Mouse (Mus musculus): ENCODE data around the gene Slc9b2.
A peak's percentile ranks its signal among the peaks of the same experiment; 100 is the strongest.

Slc9b2 gene

DNA sequence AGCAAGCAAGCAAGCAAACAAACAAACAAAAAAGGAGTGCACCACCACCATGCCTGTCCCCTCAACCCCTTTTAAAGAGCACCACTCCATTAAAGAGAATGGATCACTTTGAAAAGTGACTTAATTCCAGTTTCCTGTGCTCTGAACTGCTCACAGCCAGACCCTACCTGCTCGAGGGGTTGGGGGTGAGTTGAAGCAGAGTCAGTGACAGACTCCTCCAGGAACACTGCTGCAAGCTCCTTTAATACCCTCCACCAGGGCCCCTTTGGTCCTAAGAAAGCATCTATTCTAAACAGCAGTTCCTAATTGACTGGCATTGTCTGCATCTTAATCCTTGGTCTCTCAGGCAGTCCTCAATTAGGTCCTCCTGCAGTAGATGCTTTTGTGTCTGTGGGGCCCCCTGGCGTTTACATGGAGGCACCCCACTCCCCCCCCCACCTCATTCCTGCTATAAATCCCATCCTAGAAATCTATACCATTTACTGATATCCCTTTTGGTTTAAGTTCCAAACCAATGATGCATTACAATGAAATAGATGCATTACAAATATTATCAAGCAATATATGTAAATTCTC lies 5.5 kb downstream of the Slc9b2 start:
- DNase-seq (ENCODE audit: low spot score in 2 of 2): no peak

GRCm38 (mm10) chr3:135313727-135314126 lies 6.2 kb downstream of the Slc9b2 start:
- DNase-seq (ENCODE audit: low spot score in 2 of 2): no peak

- DNase-seq (ENCODE audit: low spot score in 2 of 2): no peak
Measured at GRCm38 (mm10) chr3:135314811-135315210, 7.3 kb downstream of the Slc9b2 start.

GRCm38 (mm10) chr3:135315720-135316425 lies 8.4 kb downstream of the Slc9b2 start:
- DNase-seq (ENCODE audit: low spot score in 2 of 2): no peak

DNA sequence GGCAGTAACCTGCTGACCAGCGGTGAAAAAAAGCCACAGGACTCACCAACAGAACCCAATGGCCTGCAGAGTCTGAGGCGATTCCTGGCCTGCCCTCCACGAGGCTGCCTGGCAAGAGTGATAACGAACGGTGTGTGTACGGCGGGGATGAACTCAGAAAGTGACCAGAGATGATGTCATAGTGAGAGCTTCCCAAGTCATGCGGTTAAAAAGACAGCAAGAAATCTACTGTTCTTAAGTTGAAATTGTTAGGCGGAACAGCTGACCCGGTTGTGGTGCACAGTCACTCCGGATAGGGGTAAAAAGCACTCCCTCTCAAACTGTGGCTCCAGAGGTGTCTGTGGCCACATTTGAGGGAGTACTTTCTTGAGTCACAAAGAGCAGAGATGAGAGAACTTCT lies 10.8 kb downstream of the Slc9b2 start:
- DNase-seq (ENCODE audit: low spot score in 2 of 2): no peak

- no peak for DNase-seq (ENCODE audit: low spot score in 2 of 2)
Measured at GRCm38 (mm10) chr3:135324354-135324753, 16.9 kb downstream of the Slc9b2 start.

- DNase-seq (ENCODE audit: low spot score in 2 of 2): no peak
Measured at GRCm38 (mm10) chr3:135327176-135327575, 19.7 kb downstream of the Slc9b2 start.

DNA sequence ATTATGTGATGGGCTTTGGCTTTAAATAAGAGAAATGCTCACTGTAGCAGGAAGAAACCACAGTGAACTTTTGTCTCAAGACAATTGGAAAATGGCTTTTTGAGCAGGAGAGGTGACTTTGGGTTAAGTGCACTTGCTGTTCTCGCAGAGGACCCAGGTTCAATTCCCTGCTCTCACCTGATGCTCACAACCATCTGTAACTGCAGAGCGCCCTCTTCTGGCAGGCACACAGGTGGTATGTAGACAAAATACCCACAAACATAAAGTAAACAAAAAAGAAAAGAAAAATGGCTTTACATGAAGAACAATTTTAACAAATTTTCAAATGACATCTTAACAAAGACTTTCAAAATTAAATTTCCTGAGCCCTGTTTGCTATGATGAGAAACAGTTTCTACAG lies 20.1 kb downstream of the Slc9b2 start:
- DNase-seq (ENCODE audit: low spot score in 2 of 2): peak in 1 of 2 experiments; percentile 15

GRCm38 (mm10) chr3:135328560-135328959 lies 21.1 kb downstream of the Slc9b2 start:
- peak; percentile 59 to 80 for DNase-seq (ENCODE audit: low spot score in 2 of 2)

GRCm38 (mm10) chr3:135332691-135333090 lies 25.2 kb downstream of the Slc9b2 start:
- no peak for DNase-seq (ENCODE audit: low spot score in 2 of 2)

DNA sequence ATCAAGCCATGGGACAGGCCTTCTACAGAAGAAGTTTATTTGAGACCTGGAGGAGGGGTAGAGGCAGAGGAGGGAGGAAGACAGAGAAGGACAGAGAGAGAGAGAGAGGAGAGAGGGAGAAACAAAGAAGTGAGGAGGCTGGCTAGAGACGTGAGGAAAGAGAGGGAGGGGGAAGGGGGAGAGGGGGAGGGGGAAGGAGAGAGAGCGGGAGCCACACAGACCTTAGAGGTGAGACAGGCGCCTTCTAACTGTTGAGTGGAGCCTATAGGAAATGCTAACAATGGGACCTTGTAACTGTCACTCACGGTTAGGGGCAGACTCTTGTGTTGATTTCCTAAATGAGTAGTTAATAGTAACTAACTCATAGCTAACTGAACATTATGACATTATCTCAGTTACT lies 26.3 kb downstream of the Slc9b2 start:
- no peak for DNase-seq (ENCODE audit: low spot score in 2 of 2)

DNA sequence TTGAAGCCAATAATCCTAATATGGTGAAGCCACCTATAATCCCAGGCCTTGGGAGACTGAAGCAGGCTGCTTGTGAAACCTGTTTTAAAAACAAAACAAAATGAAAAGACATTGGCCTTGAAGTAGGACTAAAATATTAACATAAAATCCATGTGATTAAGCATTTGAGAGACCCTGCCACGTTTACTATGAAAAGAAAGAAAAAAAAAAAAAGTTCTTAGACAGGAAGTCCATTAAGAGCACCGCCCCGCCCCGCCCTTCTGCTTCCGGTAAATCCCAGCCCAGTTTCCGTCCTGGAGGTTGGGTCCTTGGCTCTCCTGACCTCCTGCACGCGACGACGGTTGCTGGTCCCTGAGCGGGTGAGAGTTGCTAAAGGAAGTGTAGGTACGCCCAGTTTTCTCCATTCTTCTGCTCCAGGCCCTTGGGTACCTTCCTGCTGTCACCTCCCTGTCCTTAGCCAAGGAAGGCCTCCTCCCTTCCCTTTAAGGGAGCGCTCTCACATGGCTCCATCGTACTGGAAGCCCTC lies 40.3 kb downstream of the Slc9b2 start, which contains the start of gene Slc9b1:
Gene Slc9b1, plus strand, starts transcription at position 291 of the 526 bp plus-strand sequence.
- no peak for DNase-seq (ENCODE audit: low spot score in 2 of 2)

DNA sequence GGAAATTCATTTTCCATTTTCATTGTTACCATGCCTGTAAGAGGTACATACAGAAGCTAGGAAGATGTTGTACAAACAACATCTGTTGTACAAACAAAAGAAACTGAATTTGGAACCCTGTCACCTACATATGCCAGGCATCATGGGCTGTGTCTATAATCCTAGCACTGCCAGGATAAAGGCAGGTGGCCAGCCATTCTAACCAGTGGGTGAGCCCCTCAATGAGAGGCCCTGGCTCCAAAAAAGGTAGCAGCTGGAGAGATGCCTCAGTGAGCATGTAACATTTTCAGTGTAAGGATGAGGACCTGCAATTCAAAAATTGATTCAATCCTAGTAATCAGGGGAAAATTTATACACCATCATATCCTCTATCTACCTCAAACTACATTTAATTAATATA lies 41.5 kb downstream of the Slc9b2 start:
- DNase-seq (ENCODE audit: low spot score in 2 of 2): no peak

DNA sequence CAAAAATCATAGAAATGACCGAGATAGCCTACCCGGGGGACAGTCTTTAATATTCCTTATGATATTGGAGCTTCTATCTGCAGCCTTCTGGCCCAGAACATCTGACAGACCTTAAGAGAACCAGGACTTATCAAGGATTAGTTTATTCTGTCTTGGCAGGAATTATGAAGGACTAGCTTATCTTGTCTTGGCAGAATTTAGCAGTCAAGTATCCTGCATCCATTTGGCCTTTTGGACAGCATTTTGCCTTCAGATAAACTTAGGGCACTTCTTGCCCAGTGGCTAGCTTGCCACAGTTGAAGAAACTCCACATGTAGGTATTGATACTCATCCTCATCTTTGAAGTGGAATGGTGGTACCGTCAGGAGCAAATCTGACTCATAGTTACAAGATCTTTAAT lies 44.4 kb downstream of the Slc9b2 start:
- no peak for DNase-seq (ENCODE audit: low spot score in 2 of 2)

GRCm38 (mm10) chr3:135357394-135357793 lies 49.9 kb downstream of the Slc9b2 start:
- DNase-seq (ENCODE audit: low spot score in 2 of 2): no peak

GRCm38 (mm10) chr3:135375836-135376235 lies 68.3 kb downstream of the Slc9b2 start:
- no peak for DNase-seq (ENCODE audit: low spot score in 2 of 2)

GRCm38 (mm10) chr3:135377445-135377844 lies 69.9 kb downstream of the Slc9b2 start:
- no peak for DNase-seq (ENCODE audit: low spot score in 2 of 2)

DNA sequence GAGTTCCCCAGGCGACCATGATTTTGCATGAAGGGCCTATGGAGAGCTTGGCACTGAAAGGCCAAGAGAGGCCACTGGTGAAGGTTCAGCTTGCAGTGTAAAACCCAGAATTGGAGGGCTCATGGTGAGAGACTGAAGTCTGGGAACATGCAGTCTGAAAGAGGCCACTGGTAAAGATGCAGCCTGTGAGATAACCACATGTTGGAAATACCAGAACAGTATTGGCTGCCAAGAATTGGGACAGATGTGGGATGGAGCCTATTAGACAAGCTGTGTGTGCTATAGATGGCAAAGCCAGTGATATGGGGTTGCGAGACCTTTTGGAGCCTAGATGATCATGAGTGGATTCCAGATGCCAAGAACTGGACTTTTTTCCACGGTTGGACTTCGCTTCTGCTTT lies 72.4 kb downstream of the Slc9b2 start:
- no peak for DNase-seq (ENCODE audit: low spot score in 2 of 2)

DNA sequence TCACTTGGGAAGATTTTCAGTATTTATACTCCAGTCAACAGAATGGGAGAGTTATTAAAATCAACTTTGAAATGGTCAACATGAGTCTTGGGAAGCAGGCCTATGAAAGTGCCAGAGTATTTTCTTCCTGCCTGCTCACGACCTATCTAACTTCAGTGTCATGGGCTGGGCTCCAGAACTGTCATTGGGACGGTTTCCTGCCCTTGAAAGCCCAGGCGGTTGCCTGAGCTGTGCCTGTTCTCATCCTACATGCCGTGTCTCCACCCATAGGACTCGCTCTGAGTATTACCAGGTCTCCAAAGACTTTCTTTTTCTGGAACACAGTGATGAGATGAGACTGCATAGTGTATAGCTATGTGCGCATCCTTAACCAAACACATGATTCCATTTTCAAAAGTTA lies 85.7 kb downstream of the Slc9b2 start:
- DNase-seq (ENCODE audit: low spot score in 2 of 2): no peak
